Mouse (Mus musculus): ENCODE measurements at regions not wholly inside any gene's neighbourhood (a gene's known extent, or its start where the extent isn't known, plus 50 kb on each side); places are given as distances from the start of the nearest gene placed in this dataset.

- TF ChIP-seq CTCF (IDR thresholded peaks at IDR 0.05; ENCODE audit: low read depth) (no peak), EP300 (IDR thresholded peaks at IDR 0.05; ENCODE audit: low read depth) (no peak)
Observed at GRCm38 (mm10) chr13:31728862-31729261, 77.6 kb upstream of the Foxc1 start.
